Mouse (Mus musculus): ENCODE results near the gene Sirt4.
"Not testable (repeated sequence)": the region's sequence is repeated elsewhere in the genome, so short reads cannot be mapped to it uniquely, and the experiment has no call there.

Sirt4 gene

GRCm38 (mm10) chr5:115483947-115484920, at the start of gene Sirt4:
Gene Sirt4 (minus strand): TSS chr5:115484725.
- DNase-seq, result peak; percentile 67 to 72

GRCm38 (mm10) chr5:115531671-115532270, 47.2 kb upstream of the Sirt4 start:
- DNase-seq, result no peak

- no peak for DNase-seq
Measured at GRCm38 (mm10) chr5:115530447-115530809, 45.9 kb upstream of the Sirt4 start.

- DNase-seq, result no peak
Measured at GRCm38 (mm10) chr5:115529742-115530446, 45.4 kb upstream of the Sirt4 start.

- no peak for DNase-seq
Measured at GRCm38 (mm10) chr5:115529364-115529741, 44.8 kb upstream of the Sirt4 start.

- DNase-seq, result no peak
Measured at GRCm38 (mm10) chr5:115528128-115528527, 43.6 kb upstream of the Sirt4 start.

GRCm38 (mm10) chr5:115526456-115527202, 42.1 kb upstream of the Sirt4 start:
- no peak for DNase-seq

GRCm38 (mm10) chr5:115525943-115526342, 41.4 kb upstream of the Sirt4 start:
- no peak for DNase-seq

- no peak for DNase-seq
Measured at GRCm38 (mm10) chr5:115525416-115525815, 40.9 kb upstream of the Sirt4 start.

- no peak for DNase-seq
Measured at GRCm38 (mm10) chr5:115524471-115524870, 39.9 kb upstream of the Sirt4 start.

- DNase-seq, result no peak
Measured at GRCm38 (mm10) chr5:115523971-115524370, 39.4 kb upstream of the Sirt4 start.

- no peak for DNase-seq
Measured at GRCm38 (mm10) chr5:115522981-115523499, 38.5 kb upstream of the Sirt4 start.

GRCm38 (mm10) chr5:115522531-115522930, 38.0 kb upstream of the Sirt4 start:
- no peak for DNase-seq

GRCm38 (mm10) chr5:115521553-115522461, 37.3 kb upstream of the Sirt4 start:
- peak; percentile 63 to 64 for DNase-seq

GRCm38 (mm10) chr5:115520325-115520869, 35.9 kb upstream of the Sirt4 start:
- DNase-seq, result no peak

GRCm38 (mm10) chr5:115518214-115518613, 33.7 kb upstream of the Sirt4 start:
- DNase-seq, result not testable (repeated sequence)

GRCm38 (mm10) chr5:115517501-115517900, 33.0 kb upstream of the Sirt4 start:
- peak; percentile 23 to 27 for DNase-seq

GRCm38 (mm10) chr5:115516908-115517307, 32.4 kb upstream of the Sirt4 start:
- no peak for DNase-seq

- DNase-seq, result peak; percentile 81 to 84
Measured at GRCm38 (mm10) chr5:115516081-115516907, 31.8 kb upstream of the Sirt4 start.
